Mouse (Mus musculus) MN1 (cell line): ENCODE measurements at regions not wholly inside any gene's neighbourhood (a gene's known extent, or its start where the extent isn't known, plus 50 kb on each side); places are given as distances from the start of the nearest gene placed in this dataset.

Experiments used
- DNase-seq: peaks from one replicate; pipeline ENCODE4 v3.0.0-alpha.2; 2016; ENCODE audit warnings: low spot score

DNA sequence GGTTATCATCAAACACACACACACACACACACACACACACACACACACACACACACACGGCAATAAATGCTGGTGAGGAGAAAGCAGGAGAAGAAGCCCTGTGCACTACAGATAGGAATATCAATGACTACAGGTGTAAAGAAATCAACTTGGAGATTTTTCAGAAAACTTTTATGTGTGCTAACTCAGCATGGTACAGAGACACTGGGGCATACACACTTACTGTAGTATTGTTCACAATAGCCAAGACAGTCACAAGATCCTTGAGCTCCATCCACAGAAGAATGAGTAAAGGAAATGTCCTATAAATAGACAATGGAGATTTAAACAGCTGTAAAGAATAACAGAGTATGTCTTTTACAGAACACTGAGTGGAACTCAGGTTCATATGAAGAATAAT is 182.4 kb downstream of the Tm2d1 start:
- no peak for DNase-seq

DNA sequence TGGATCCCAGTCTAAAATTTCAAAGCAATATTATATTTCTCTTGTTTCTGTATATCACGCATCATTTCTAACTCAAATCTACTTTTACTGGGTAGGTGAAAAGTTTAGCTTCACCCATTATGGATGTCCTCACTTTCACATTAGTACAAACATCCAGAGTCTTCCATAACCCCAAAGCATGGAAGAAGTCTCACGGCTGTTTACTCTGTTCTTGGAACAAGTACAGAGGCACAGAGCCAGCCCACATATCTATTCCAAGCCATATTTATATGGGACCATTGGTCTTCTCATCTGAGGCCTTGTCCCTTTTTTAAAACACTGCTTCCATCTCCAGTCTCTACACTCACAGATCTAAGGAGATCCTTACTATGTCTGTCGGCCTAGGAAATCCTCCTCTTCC is 192.8 kb downstream of the Tm2d1 start:
- DNase-seq: no peak

DNA sequence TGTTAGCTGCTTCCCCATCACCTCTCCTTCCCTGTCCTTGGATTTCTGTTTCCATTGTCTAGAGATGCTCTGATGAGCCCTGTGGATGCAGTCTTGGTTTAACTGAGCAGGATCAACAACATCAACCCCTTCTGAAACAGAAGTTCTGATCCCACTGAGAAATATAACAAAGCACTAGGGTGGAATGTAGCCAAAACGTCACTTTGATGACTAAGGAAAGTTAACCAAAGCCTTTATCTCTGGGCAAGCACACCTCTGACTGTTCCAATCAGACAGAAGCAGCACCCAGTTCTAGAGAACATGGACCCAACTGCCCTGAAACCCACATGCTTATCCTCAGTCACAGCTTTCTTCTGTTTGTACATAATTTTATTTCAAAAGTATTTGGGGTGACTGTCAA is 193.2 kb downstream of the Tm2d1 start:
- no peak for DNase-seq

DNA sequence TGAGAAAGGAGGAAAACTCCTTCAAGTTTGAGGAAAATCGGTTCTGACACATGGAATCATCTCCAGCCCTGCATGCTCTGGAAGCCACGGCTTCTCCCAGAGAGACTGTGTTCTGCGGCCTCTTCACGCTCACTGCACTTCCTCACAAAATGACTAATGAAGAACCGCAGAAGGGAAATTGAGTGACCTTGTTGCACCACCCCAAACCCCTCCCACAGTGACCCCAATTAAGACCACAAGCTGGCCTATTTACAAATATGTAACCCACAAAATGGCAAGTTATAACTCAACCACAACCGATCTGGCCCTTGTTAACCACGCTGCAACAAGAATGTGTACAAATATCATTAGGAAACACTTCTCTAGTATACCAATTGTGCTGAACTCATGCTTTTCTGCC is 194.2 kb downstream of the Tm2d1 start:
- DNase-seq: no peak

DNA sequence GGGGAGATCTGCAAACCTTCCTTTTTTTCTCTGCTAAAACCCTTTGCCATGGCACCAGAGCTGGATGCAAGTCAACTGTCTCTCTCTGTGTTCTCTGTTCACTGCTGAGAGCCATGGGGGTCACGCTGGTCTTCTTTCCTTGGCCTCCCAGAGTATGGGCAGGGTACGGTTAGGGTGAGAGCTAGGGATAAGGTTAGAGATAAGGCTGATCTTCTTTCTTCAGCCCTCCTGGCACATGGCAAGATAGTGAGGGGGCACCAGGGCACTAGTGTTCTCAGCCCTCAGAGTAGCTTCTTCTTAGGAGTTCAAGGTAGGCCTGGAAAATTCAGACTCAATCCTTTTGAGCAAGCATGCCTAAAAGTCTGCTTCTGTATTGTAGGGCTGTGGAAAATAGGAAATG is 196.1 kb downstream of the Tm2d1 start:
- DNase-seq: no peak

DNA sequence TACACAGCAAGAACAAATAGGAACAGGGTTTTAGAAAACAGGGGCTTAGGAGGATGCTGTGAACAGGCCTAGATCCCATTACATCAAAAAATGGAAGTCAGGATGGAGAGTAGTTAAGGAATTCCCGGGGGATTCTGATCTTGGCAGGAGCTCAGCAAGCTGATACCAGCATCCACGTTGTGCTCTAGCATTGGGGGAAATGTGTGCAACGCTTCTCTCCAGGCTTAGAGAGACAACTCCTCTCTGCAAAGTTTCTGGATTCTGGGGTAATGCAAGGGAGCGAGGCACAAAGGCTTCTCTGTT is 201.1 kb downstream of the Tm2d1 start:
- DNase-seq: peak; percentile 58

DNA sequence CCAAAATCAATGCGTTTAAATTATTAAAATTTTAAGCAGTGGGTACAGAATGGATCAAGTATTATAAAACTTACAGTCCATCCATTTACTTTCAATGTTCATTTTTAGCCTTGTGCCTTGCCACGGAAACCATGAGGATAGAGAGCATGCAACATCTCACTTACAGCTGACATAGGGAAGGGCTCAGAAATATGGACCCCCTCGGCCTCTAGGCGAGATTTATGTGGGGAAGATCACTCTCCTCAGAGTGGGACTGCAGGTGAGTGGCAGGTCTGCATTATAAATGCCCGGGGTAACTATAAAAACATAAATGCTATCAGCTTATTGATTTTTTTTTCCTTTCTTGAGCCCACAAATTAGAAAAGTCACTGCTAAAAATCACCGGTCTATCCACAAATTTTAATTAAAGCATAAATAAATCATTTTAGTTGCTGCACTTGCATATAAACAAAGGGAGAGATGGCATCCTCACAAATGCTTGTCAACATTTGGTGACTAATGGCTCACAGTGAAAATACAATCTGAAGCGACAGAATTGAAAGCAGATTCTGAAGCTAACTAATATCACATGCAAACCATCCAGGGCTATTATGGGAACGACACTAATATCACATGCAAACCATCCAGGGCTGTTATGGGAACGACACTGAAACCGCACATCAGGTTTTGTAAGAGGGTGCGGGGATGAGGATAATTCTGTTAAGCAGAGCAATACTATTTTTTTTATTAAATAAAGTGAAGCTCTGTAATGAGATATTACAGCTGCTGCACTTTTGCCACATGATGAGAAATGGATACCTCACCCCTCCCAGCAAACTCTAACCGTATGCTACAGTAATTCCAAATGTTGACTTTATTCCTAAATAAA is 201.7 kb downstream of the Tm2d1 start:
- no peak for DNase-seq

DNA sequence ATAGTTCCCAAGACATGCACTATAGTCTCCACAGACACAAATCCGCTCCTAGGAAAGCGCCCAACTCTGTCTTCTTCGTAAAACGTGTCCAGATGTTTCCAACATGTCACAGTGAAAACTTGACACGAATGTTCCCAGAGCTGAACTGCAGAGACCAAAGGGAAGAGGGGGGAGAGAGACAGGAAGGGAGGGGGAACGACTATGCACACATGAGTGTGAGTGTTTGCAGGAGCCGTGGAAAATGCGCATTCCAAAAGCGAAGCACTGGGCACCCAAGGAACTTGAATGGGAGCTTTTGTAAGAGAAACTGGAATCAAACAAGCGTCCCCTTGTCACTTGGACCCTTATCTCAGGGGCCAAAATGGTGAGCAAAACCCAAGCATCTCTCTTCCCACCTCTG is 202.8 kb downstream of the Tm2d1 start:
- DNase-seq: no peak
